In the genomic region with DNA sequence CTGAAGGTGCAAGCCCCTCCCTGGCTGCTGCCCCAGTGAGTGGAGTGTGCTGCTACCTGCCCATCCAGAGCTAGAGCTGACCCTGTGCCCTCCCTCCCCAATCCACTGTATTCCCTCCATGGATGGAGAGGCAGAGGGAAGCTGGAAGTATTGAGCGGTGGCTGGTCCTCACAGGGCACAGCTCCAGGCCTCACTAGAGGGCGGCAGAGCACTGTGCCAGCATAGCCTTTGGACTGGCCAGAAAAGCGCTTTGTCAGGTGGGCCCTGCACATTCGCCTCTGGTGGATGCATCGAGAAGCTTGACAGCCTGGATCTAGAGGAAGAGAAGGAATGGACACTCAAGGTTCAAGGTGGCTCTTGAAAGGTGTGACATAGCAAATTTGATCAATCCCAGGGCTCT, we compare ENCODE assay signal across 9 mouse cellular contexts. TPM values are rescaled to one million over a fixed set of nuclear protein-coding genes. Genes with fewer than 3 reads are reported as not detected.
A peak's percentile ranks its signal among the peaks of the same experiment; 100 is the strongest.
DNase-seq lines count a peak whose midpoint lies in the region; ATAC-seq and TF ChIP-seq lines count a peak whose summit lies in the region.
"Had no signal": no experiment of that assay in that cellular context is flagged by ENCODE, and none has a peak within 500 bp of the region (broad histone marks: within the 10 kb centered on the region; RNA-seq: fewer than 3 reads in every experiment).

No protein-coding gene starts in this region.

- peak; percentile 85 for TF ChIP-seq CTCF in heart, adult 2 months (IDR thresholded peaks at IDR 0.05)

- TF ChIP-seq EP300 in heart, adult 2 months (IDR thresholded peaks at IDR 0.05; ENCODE audit: insufficient read depth, low read depth, low read length) = 0 out of 2 replicates have a peak, but pooled peaks have one; percentile 51

- 11% methylated on average over 5 of the region's 5 CpGs for WGBS in heart, adult 2 months
- 3% methylated on average over 5 of the region's 5 CpGs for WGBS in limb, embryonic 13.5 days
- WGBS in midbrain, embryonic 15.5 days = 9% methylated on average over 5 of the region's 5 CpGs
- 8% methylated on average over 5 of the region's 5 CpGs for WGBS in stomach, embryonic 15.5 days

- H3K4me3 ChIP-seq in heart, adult 2 months = no peak overlapping the region
- no peak overlapping the region for H3K4me3 ChIP-seq in limb, embryonic 13.5 days
- H3K4me3 ChIP-seq in midbrain, embryonic 15.5 days = no peak overlapping the region
- no peak overlapping the region for H3K4me3 ChIP-seq in stomach, embryonic 15.5 days (replicated peaks)
- H3K4me3 ChIP-seq: lung, embryonic 15.5 days had no signal

- H3K4me1 ChIP-seq in heart, adult 2 months (ENCODE audit: control insufficient read depth, insufficient read depth, low read length) = no peaks in the 10 kb centered on the region
- H3K4me1 ChIP-seq in limb, embryonic 13.5 days = peaks cover 19% of the 10 kb centered on the region
- no peaks in the 10 kb centered on the region; the same call in 1 of the 2 replicates for H3K4me1 ChIP-seq in midbrain, embryonic 15.5 days
- peaks cover 4% of the 10 kb centered on the region; the same call in 1 of the 2 replicates for H3K4me1 ChIP-seq in stomach, embryonic 15.5 days

- ATAC-seq in common myeloid progenitor, adult 5-6 weeks (replicated peaks; ENCODE audit: low read depth, poor library complexity, severe bottlenecking) = peak; percentile 81
- ATAC-seq in limb, embryonic 13.5 days (ENCODE audit: low FRiP score, low read depth) = peak; percentile 86
- peak; percentile 92 for ATAC-seq in midbrain, embryonic 15.5 days (replicated peaks)
- ATAC-seq in stomach, embryonic 15.5 days (ENCODE audit: insufficient read depth, low FRiP score, low read depth) = peak; percentile 40; the same call in 1 of the 2 replicates

- no peaks in the 10 kb centered on the region for H3K36me3 ChIP-seq in heart, adult 2 months (ENCODE audit: control insufficient read depth, insufficient read depth, low read length)
- no peaks in the 10 kb centered on the region for H3K36me3 ChIP-seq in limb, embryonic 13.5 days
- no peaks in the 10 kb centered on the region for H3K36me3 ChIP-seq in midbrain, embryonic 15.5 days (replicated peaks)
- H3K36me3 ChIP-seq in stomach, embryonic 15.5 days = no peaks in the 10 kb centered on the region
- H3K36me3 ChIP-seq: lung, embryonic 15.5 days had no signal

- H3K27me3 ChIP-seq in heart, adult 2 months (ENCODE audit: control insufficient read depth, insufficient read depth, low read length) = no peaks in the 10 kb centered on the region
- 0 out of 2 replicates have a peak, but pooled peaks cover 3% of the 10 kb centered on the region for H3K27me3 ChIP-seq in limb, embryonic 13.5 days
- H3K27me3 ChIP-seq in midbrain, embryonic 15.5 days (replicated peaks) = no peaks in the 10 kb centered on the region
- H3K27me3 ChIP-seq in stomach, embryonic 15.5 days (replicated peaks) = no peaks in the 10 kb centered on the region
- H3K27me3 ChIP-seq: lung, embryonic 15.5 days had no signal

- H3K27ac ChIP-seq in heart, adult 2 months = no peak overlapping the region
- no peak overlapping the region for H3K27ac ChIP-seq in limb, embryonic 13.5 days
- H3K27ac ChIP-seq in midbrain, embryonic 15.5 days = no peak overlapping the region
- no peak overlapping the region for H3K27ac ChIP-seq in stomach, embryonic 15.5 days
- H3K27ac ChIP-seq: lung, embryonic 15.5 days had no signal

- no peak overlapping the region for H3K4me2 ChIP-seq in limb, embryonic 13.5 days (replicated peaks)
- no peak overlapping the region for H3K4me2 ChIP-seq in midbrain, embryonic 15.5 days
- H3K4me2 ChIP-seq in stomach, embryonic 15.5 days = no peak overlapping the region
- H3K4me2 ChIP-seq: lung, embryonic 15.5 days had no signal

- peak; percentile 53 for DNase-seq in gastrocnemius, postnatal 10 days
- no peak for DNase-seq in gastrocnemius, postnatal 36 days
- DNase-seq in heart, adult 2 months = peak; percentile 54 to 63
- peak; percentile 59 to 79 for DNase-seq in kidney, adult 8-10 months

- intact Hi-C loops in gastrocnemius, postnatal 36 days (cut with DNase I) = no loop called here
- intact Hi-C loops in heart, adult 2 months (cut with DNase I) = loop anchor here (1.0 kb wide), 1 partner anchor 138 kb away; no protein-coding TSS in a partner anchor

- no peak for TF ChIP-seq POLR2A in heart, adult 2 months (IDR thresholded peaks at IDR 0.05; ENCODE audit: insufficient read depth, low read depth, low read length)

- no peaks in the 10 kb centered on the region for H3K79me2 ChIP-seq in heart, adult 2 months (replicated peaks; ENCODE audit: control insufficient read depth, insufficient read depth, low read length)

- no peak overlapping the region for H3K9ac ChIP-seq in heart, adult 2 months (ENCODE audit: low read depth, low read length)
- no peak overlapping the region for H3K9ac ChIP-seq in limb, embryonic 13.5 days
- no peak overlapping the region for H3K9ac ChIP-seq in midbrain, embryonic 15.5 days
- H3K9ac ChIP-seq in stomach, embryonic 15.5 days = no peak overlapping the region
- H3K9ac ChIP-seq: lung, embryonic 15.5 days had no signal

- no peaks in the 10 kb centered on the region for H3K9me3 ChIP-seq in limb, embryonic 13.5 days
- no peaks in the 10 kb centered on the region for H3K9me3 ChIP-seq in midbrain, embryonic 15.5 days
- no peaks in the 10 kb centered on the region for H3K9me3 ChIP-seq in stomach, embryonic 15.5 days
- H3K9me3 ChIP-seq: lung, embryonic 15.5 days had no signal

RNA-seq across cellular contexts. Expression of a gene that starts 9.6 kb away (rescaled TPM):
- total RNA-seq in gastrocnemius, postnatal 10 days (2021) = not detected
- not detected for total RNA-seq in gastrocnemius, postnatal 36 days (2021)
- total RNA-seq in common myeloid progenitor, adult 5-6 weeks (2017) = not detected in 2 replicates
- total RNA-seq in heart, adult 2 months (2021) = not detected
- polyA plus RNA-seq in heart, adult 2 months (2012; rRNA removed) = not detected in 2 replicates
- 0.10 and 0.13 TPM in 2 replicates for polyA plus RNA-seq in limb, embryonic 13.5 days (2015; fragmentation: Nextera tagmentation; extraction: Ambion mirVana)
- polyA plus RNA-seq in midbrain, embryonic 15.5 days (2015; fragmentation: Nextera tagmentation; extraction: Ambion mirVana) = 0.06 and 0.14 TPM in 2 replicates
- 31.6 and 39.0 TPM in 2 replicates for polyA plus RNA-seq in stomach, embryonic 15.5 days (2015; fragmentation: Nextera tagmentation; extraction: Ambion mirVana)

RNA-seq across cellular contexts. Expression of a gene that starts 27.0 kb away (rescaled TPM):
- total RNA-seq in gastrocnemius, postnatal 10 days (2021) = 1 to 10 TPM in 1 of 2 experiments, not detected in 1; 1.5 TPM
- total RNA-seq in gastrocnemius, postnatal 36 days (2021) = under 1 TPM in 1 of 2 experiments, not detected in 1; 0.41 TPM
- not detected in 2 replicates for total RNA-seq in common myeloid progenitor, adult 5-6 weeks (2017)
- total RNA-seq in heart, adult 2 months (2021) = not detected
- 0.91 TPM in 1 of 2 replicates, not detected in the other for polyA plus RNA-seq in heart, adult 2 months (2012; rRNA removed)
- 0.56 and 2.5 TPM in 2 replicates for polyA plus RNA-seq in limb, embryonic 13.5 days (2015; fragmentation: Nextera tagmentation; extraction: Ambion mirVana)
- polyA plus RNA-seq in midbrain, embryonic 15.5 days (2015; fragmentation: Nextera tagmentation; extraction: Ambion mirVana) = 0.26 and 2.8 TPM in 2 replicates
- 156 and 167 TPM in 2 replicates for polyA plus RNA-seq in stomach, embryonic 15.5 days (2015; fragmentation: Nextera tagmentation; extraction: Ambion mirVana)

RNA-seq across cellular contexts. Expression of a gene that starts 32.2 kb away (rescaled TPM):
- total RNA-seq in gastrocnemius, postnatal 10 days (2021) = 1 to 10 TPM; 3.8 to 6.6 TPM
- total RNA-seq in gastrocnemius, postnatal 36 days (2021) = under 1 TPM; 0.61 to 0.64 TPM
- 0.23 TPM in 1 of 2 replicates, not detected in the other for total RNA-seq in common myeloid progenitor, adult 5-6 weeks (2017)
- 1 to 10 TPM in 1 of 2 experiments, under 1 TPM in 1; 0.86 to 1.8 TPM for total RNA-seq in heart, adult 2 months (2021)
- polyA plus RNA-seq in heart, adult 2 months (2012; rRNA removed) = 3.1 and 3.8 TPM in 2 replicates
- 32.1 and 32.3 TPM in 2 replicates for polyA plus RNA-seq in limb, embryonic 13.5 days (2015; fragmentation: Nextera tagmentation; extraction: Ambion mirVana)
- 2.2 and 3.1 TPM in 2 replicates for polyA plus RNA-seq in midbrain, embryonic 15.5 days (2015; fragmentation: Nextera tagmentation; extraction: Ambion mirVana)
- 17.4 and 18.6 TPM in 2 replicates for polyA plus RNA-seq in stomach, embryonic 15.5 days (2015; fragmentation: Nextera tagmentation; extraction: Ambion mirVana)

Comparison
In these comparisons a context has a peak if more than half of its experiments do, and no peak if none do; other contexts are left out.
1. DNase-seq: peak in gastrocnemius, postnatal 10 days (single experiment), heart, adult 2 months (2 of 2) and kidney, adult 8-10 months (2 of 2); none in gastrocnemius, postnatal 36 days (0 of 2).
2. ATAC-seq: peak in every context shown above with its lines; median percentile 92 in midbrain, embryonic 15.5 days; 86 in limb, embryonic 13.5 days; 81 in common myeloid progenitor, adult 5-6 weeks; 40 in stomach, embryonic 15.5 days.